Mouse (Mus musculus) midbrain, embryonic 12.5 days (tissue): ENCODE results near the gene Cd244a. TPM values are rescaled to one million over a fixed set of nuclear protein-coding genes. Genes with fewer than 3 reads are reported as not detected.

Experiments
- ATAC-seq: fragments of 200-750 bp; cut with Nextera tagmentation; 2 replicates; pipeline ENCODE4 v1.8.0; 2017; ENCODE audit warnings: low read depth, moderate TSS enrichment, moderate library complexity; ENCODE audit not compliant: low FRiP score
- H3K27ac ChIP-seq: fragments of 300-500 bp; sonication (generic); replicated peaks from 2 replicates; pipeline ENCODE4 v1.5.1; 2016; ENCODE audit warnings: mild to moderate bottlenecking
- H3K27me3 ChIP-seq: fragments of 300-500 bp; sonication (generic); 2 replicates; pipeline ENCODE4 v1.6.1; 2016; ENCODE audit warnings: mild to moderate bottlenecking
- H3K36me3 ChIP-seq: fragments of 300-500 bp; sonication (generic); 2 replicates; pipeline ENCODE4 v1.6.1; 2016
- H3K4me1 ChIP-seq: fragments of 300-500 bp; sonication (generic); 2 replicates; pipeline ENCODE4 v1.6.1; 2016
- H3K4me2 ChIP-seq: fragments of 300-500 bp; sonication (generic); replicated peaks from 2 replicates; pipeline ENCODE4 v1.6.1; 2016; ENCODE audit warnings: mild to moderate bottlenecking, moderate library complexity
- H3K4me3 ChIP-seq: fragments of 300-500 bp; sonication (generic); 2 replicates; pipeline ENCODE4 v1.5.1; 2016; ENCODE audit warnings: mild to moderate bottlenecking
- H3K9ac ChIP-seq: fragments of 300-500 bp; sonication (generic); replicated peaks from 2 replicates; pipeline ENCODE4 v1.6.1; 2016; ENCODE audit warnings: mild to moderate bottlenecking, moderate library complexity
- H3K9me3 ChIP-seq: fragments of 300-500 bp; sonication (generic); 2 replicates; pipeline ENCODE4 v1.6.1; 2016; ENCODE audit warnings: mild to moderate bottlenecking
- WGBS: fragments of 180-500 bp; shearing (Covaris S2); methylation state at CpG from one replicate; pipeline ENCODE4 v1.1.7; 2016; 5-methylcytosine and 5-hydroxymethylcytosine counted together
- polyA plus RNA-seq: library from polyadenylated mRNA; unstranded; fragments of >200 nt; fragmentation: Nextera tagmentation; extraction: Ambion mirVana; gene quantifications from 2 replicates; pipeline ENCODE4 v1.2.1, GENCODE M21; 2016

Gene Cd244a
- polyA plus RNA-seq, 1 experiment from 2014 or later, result not detected

DNA sequence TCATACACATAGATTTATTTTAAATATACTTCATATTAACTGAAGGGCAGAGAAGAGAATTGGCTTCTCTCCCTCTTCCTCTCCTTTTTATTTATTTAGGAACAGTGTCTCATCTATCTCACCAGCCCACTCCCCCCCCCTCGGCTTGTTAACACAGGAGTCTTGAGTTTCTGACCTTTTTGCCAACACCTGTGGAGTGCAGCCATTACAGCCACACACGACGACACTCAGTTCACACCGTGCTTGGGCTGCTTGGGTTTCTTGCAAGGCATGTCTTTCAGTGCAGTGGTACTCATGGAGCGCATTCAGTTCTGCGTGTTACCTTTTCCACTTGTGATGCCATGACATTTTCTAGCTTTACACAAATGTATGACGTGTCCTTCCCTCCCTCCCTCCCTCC is 71.0 kb downstream of the Cd244a start:
- no peaks in the 10 kb centered on the region for H3K36me3 ChIP-seq
- no peaks in the 10 kb centered on the region for H3K9me3 ChIP-seq
- no peak overlapping the region for H3K4me2 ChIP-seq
- no peak overlapping the region for H3K9ac ChIP-seq
- no peak for ATAC-seq
- no peaks in the 10 kb centered on the region for H3K4me1 ChIP-seq
- H3K4me3 ChIP-seq, result no peak overlapping the region
- 86% methylated on average over 7 of the region's 7 CpGs for WGBS
- no peak overlapping the region for H3K27ac ChIP-seq
- H3K27me3 ChIP-seq, result no peaks in the 10 kb centered on the region

DNA sequence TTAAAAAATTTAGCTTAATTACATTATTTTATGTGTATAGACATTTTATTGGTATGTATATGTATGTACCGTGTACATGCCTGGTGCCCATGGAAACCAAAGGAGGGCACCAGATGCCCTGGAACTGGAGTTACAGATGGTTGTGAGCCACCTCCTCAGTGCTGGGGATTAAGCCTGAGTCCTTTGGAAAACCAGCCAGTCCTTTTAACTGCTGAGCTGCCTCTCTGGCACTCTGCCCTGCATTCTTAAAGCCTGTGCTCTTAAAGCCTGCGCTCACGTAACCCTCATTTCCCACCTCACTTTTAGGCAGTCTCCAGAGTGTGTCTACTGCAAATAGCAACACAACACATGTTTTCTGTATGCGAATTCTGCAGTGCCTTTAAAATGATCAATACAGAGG is 71.9 kb downstream of the Cd244a start:
- 83% methylated on average over 4 of the region's 4 CpGs for WGBS
- H3K9me3 ChIP-seq, result no peaks in the 10 kb centered on the region
- ATAC-seq, result no peak

GRCm38 (mm10) chr1:171631447-171631846 is 72.5 kb downstream of the Cd244a start:
- ATAC-seq, result no peak
- H3K9me3 ChIP-seq, result no peaks in the 10 kb centered on the region
- H3K27me3 ChIP-seq, result no peaks in the 10 kb centered on the region

More for the DNA sequence above, 71.9 kb downstream of the Cd244a start:
- Histone ChIP-seq H3K36me3 (no peaks in the 10 kb centered on the region), H3K27me3 (no peaks in the 10 kb centered on the region), H3K4me1 (no peaks in the 10 kb centered on the region), H3K4me2 (no peak overlapping the region), H3K9ac (no peak overlapping the region), H3K27ac (no peak overlapping the region), H3K4me3 (no peak overlapping the region)

DNA sequence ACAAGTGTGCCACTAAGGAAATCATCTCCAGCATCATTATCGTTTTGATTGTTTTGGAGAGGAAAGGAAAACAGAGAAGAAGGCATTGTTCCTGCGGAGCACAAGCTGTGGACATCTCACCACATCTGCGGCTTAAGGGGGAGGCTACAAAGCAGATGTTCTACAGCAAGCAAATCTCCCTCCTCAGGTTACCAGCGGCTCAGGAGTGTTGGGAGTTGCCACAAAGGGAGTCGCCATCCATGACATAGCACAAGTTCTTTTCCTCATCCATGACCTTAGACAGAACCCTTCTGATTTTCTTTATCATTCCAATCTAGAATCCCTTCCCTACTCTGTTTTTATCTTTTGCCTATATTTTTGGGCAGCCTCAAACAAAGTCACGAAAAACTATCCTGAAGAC is 76.7 kb downstream of the Cd244a start:
- Histone ChIP-seq H3K27me3 (no peaks in the 10 kb centered on the region), H3K9ac (no peak overlapping the region), H3K4me3 (no peak overlapping the region), H3K9me3 (no peaks in the 10 kb centered on the region), H3K4me1 (no peaks in the 10 kb centered on the region), H3K4me2 (no peak overlapping the region), H3K27ac (no peak overlapping the region), H3K36me3 (no peaks in the 10 kb centered on the region)
- 62% methylated on average over 6 of the region's 6 CpGs for WGBS
- no peak for ATAC-seq

More at GRCm38 (mm10) chr1:171631447-171631846, 72.5 kb downstream of the Cd244a start:
- WGBS, result 84% methylated on average over 2 of the region's 2 CpGs
- H3K4me1 ChIP-seq, result no peaks in the 10 kb centered on the region
- H3K27ac ChIP-seq, result no peak overlapping the region
- no peaks in the 10 kb centered on the region for H3K36me3 ChIP-seq
- no peak overlapping the region for H3K4me3 ChIP-seq
- H3K9ac ChIP-seq, result no peak overlapping the region
- no peak overlapping the region for H3K4me2 ChIP-seq

DNA sequence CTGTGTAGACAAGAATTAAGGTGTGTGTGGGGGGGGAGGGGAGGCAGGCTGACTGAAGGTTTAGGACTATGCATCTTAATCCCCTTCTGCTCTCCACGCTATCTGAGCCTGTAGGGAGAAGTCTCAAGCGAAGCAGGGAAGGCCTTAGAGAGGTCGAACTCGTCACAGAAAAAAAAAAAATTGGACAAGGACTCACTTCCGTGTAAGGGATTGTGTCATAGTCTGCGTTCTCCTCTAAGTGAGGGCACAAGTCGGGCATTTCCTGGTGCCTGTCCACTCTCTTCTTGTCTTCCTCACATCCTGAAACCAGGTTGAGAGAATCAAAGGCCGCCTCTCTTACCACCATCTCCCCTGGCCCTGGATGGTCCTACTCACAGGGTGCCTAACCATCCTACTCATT is 78.1 kb downstream of the Cd244a start:
- Histone ChIP-seq H3K4me2 (no peak overlapping the region), H3K36me3 (no peaks in the 10 kb centered on the region), H3K4me3 (no peak overlapping the region), H3K4me1 (no peaks in the 10 kb centered on the region), H3K9ac (no peak overlapping the region), H3K27me3 (no peaks in the 10 kb centered on the region), H3K9me3 (no peaks in the 10 kb centered on the region), H3K27ac (no peak overlapping the region)
- 85% methylated on average over 8 of the region's 8 CpGs for WGBS
- no peak for ATAC-seq

GRCm38 (mm10) chr1:171638686-171639085 is 79.7 kb downstream of the Cd244a start:
- H3K4me3 ChIP-seq, result no peak overlapping the region
- H3K4me1 ChIP-seq, result no peaks in the 10 kb centered on the region
- no peak overlapping the region for H3K4me2 ChIP-seq
- no peaks in the 10 kb centered on the region for H3K27me3 ChIP-seq
- ATAC-seq, result no peak
- H3K36me3 ChIP-seq, result no peaks in the 10 kb centered on the region
- no peak overlapping the region for H3K27ac ChIP-seq
- WGBS, result 58% methylated on average over 2 of the region's 2 CpGs
- H3K9ac ChIP-seq, result no peak overlapping the region
- no peaks in the 10 kb centered on the region for H3K9me3 ChIP-seq

DNA sequence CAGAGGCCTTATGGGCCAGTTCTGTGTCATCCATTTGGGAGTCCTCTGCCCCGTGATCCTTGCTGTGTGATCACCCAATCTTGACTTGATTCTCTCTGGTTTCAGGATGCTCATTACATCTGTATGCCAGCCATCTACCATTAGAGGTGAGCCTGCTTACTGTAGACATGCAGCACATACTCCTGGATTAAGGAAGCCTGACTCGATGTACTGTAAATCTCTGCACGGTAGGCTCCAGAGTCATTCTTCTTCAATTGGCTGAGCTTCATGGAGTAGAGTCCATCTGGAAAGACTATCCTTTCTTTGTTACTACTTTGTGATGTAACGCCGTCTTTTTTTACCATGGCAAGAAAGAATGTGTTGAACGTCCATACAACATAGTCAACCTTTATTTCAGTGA is 81.8 kb downstream of the Cd244a start:
- Histone ChIP-seq H3K9me3 (no peaks in the 10 kb centered on the region), H3K27ac (no peak overlapping the region), H3K27me3 (no peaks in the 10 kb centered on the region), H3K4me3 (no peak overlapping the region), H3K4me1 (no peaks in the 10 kb centered on the region), H3K36me3 (no peaks in the 10 kb centered on the region), H3K4me2 (no peak overlapping the region), H3K9ac (no peak overlapping the region)
- 94% methylated on average over 6 of the region's 6 CpGs for WGBS
- ATAC-seq, result no peak

DNA sequence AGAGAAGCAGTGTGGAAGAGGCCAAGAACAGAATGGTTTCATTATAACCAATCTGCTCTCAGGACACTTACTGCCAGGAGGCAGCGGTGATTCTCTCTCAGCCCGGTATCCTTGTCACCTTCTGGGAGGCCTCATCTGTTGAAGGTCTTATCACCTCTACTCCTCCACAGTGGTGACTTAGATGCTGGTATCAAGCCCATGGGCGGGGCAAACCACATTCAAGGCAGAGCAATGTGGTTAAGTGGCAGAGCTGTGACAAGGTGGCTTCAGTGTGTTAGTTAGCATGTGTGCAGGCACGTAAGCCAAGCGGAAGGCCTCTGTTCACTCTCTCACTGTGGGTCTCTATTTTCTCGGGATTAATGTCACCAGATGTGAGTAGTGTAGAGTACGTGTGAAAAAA is 84.6 kb downstream of the Cd244a start:
- Histone ChIP-seq H3K4me2 (no peak overlapping the region), H3K4me3 (no peak overlapping the region), H3K27me3 (no peaks in the 10 kb centered on the region), H3K4me1 (no peaks in the 10 kb centered on the region), H3K9ac (no peak overlapping the region), H3K36me3 (no peaks in the 10 kb centered on the region), H3K27ac (no peak overlapping the region), H3K9me3 (no peaks in the 10 kb centered on the region)
- WGBS, result 82% methylated on average over 7 of the region's 7 CpGs
- no peak for ATAC-seq

DNA sequence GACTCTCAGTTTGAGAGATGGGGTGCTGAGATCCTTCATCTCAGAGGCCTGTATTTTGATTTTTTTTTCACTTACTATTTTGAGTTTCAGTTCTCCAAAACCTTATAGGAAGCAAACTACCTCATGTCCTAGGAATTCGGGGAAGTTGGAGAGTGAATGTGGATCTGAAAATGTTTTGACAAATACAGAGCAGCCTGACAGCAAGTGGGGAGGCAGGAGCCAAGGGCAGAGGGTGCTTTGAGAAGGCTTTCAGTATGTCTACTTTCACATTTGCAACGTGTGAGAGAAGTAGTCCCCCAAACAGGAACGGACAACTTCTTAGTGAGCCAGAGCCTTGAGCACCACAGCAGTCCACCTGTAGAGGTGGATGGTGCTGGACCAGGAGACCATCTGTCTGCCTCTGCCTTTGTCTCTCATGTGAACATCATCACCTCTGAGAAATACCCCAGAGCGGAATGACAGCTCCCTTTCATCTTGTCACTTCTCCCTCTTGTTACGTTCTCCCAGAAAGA is 87.5 kb downstream of the Cd244a start:
- H3K4me2 ChIP-seq, result no peak overlapping the region
- H3K9ac ChIP-seq, result no peak overlapping the region
- H3K36me3 ChIP-seq, result no peaks in the 10 kb centered on the region
- no peak for ATAC-seq
- 78% methylated on average over 5 of the region's 5 CpGs for WGBS
- H3K9me3 ChIP-seq, result no peaks in the 10 kb centered on the region
- no peaks in the 10 kb centered on the region for H3K4me1 ChIP-seq
- H3K4me3 ChIP-seq, result no peak overlapping the region
- no peaks in the 10 kb centered on the region for H3K27me3 ChIP-seq
- H3K27ac ChIP-seq, result no peak overlapping the region

GRCm38 (mm10) chr1:171647716-171648115 is 88.7 kb downstream of the Cd244a start:
- no peaks in the 10 kb centered on the region for H3K27me3 ChIP-seq
- 86% methylated on average over 5 of the region's 5 CpGs for WGBS
- H3K4me2 ChIP-seq, result no peak overlapping the region
- H3K9ac ChIP-seq, result no peak overlapping the region
- H3K4me1 ChIP-seq, result no peaks in the 10 kb centered on the region
- no peaks in the 10 kb centered on the region for H3K36me3 ChIP-seq
- H3K9me3 ChIP-seq, result no peaks in the 10 kb centered on the region
- no peak overlapping the region for H3K27ac ChIP-seq
- no peak for ATAC-seq
- no peak overlapping the region for H3K4me3 ChIP-seq

DNA sequence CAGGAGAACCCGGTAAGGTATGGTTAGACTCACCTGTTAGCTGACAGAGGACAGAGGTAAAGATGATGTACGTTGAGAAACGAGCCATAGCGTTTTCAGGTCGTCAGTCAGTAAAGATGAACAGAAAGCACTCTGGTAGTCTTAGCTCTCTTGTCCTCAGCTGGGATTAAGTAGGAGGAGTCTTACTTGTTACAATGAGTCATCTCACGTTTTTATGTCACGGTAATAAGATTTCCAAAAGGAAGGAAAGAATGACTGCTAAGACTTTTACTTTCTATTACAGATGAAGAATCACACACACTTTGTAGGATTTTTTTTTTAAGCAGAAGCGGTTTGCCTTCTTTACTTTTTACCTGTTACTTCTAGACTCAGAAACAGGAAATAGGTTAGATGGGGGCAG is 89.8 kb downstream of the Cd244a start:
- Histone ChIP-seq H3K4me2 (no peak overlapping the region), H3K27ac (no peak overlapping the region), H3K36me3 (no peaks in the 10 kb centered on the region), H3K9ac (no peak overlapping the region), H3K4me3 (no peak overlapping the region), H3K9me3 (no peaks in the 10 kb centered on the region), H3K27me3 (no peaks in the 10 kb centered on the region), H3K4me1 (no peaks in the 10 kb centered on the region)
- ATAC-seq, result no peak
- WGBS, result 78% methylated on average over 8 of the region's 8 CpGs

- 92% methylated on average over 5 of the region's 5 CpGs for WGBS
- H3K4me2 ChIP-seq, result no peak within 1 kb of the TSS
Observed at GRCm38 (mm10) chr1:171652734-171653133, 93.7 kb downstream of the Cd244a start, which contains the start of gene Slamf7. Slamf7 (minus strand) TSS chr1:171653035.

GRCm38 (mm10) chr1:171658561-171658991 is 99.6 kb downstream of the Cd244a start:
- no peaks in the 10 kb centered on the region for H3K36me3 ChIP-seq
- no peaks in the 10 kb centered on the region for H3K27me3 ChIP-seq
- no peaks in the 10 kb centered on the region for H3K4me1 ChIP-seq
- H3K4me2 ChIP-seq, result no peak overlapping the region
- no peak for ATAC-seq
- WGBS, result 82% methylated on average over 5 of the region's 5 CpGs
- no peak overlapping the region for H3K9ac ChIP-seq
- H3K4me3 ChIP-seq, result no peak overlapping the region
- H3K9me3 ChIP-seq, result no peaks in the 10 kb centered on the region
- no peak overlapping the region for H3K27ac ChIP-seq

More at GRCm38 (mm10) chr1:171652734-171653133, 93.7 kb downstream of the Cd244a start, which contains the start of gene Slamf7:
- no peak within 1 kb of the TSS for H3K4me3 ChIP-seq
- H3K9me3 ChIP-seq, result no peaks in the 10 kb centered on the region
- no peak for ATAC-seq
- H3K4me1 ChIP-seq, result no peaks in the 10 kb centered on the region
- H3K27me3 ChIP-seq, result no peaks in the 10 kb centered on the region
- no peaks in the 10 kb centered on the region for H3K36me3 ChIP-seq
- no peak within 1 kb of the TSS for H3K27ac ChIP-seq
- H3K9ac ChIP-seq, result no peak within 1 kb of the TSS
